Mouse (Mus musculus) embryonic facial prominence, embryonic 12.5 days (tissue): ENCODE measurements around the gene Ift46. TPM values are rescaled to one million over a fixed set of nuclear protein-coding genes. Genes with fewer than 3 reads are reported as not detected.
A peak's percentile ranks its signal among the peaks of the same experiment; 100 is the strongest.

Source experiments
- ATAC-seq: fragments of 200-750 bp; cut with Nextera tagmentation; 2 replicates; pipeline ENCODE4 v1.8.0; 2017; ENCODE audit not compliant: insufficient number of reproducible peaks, insufficient read depth, low FRiP score, low TSS enrichment
- H3K27ac ChIP-seq: fragments of 300-500 bp; sonication (generic); 2 replicates; pipeline ENCODE4 v1.5.1; 2016; ENCODE audit warnings: mild to moderate bottlenecking
- H3K27me3 ChIP-seq: fragments of 300-500 bp; sonication (generic); 2 replicates; pipeline ENCODE4 v1.6.1; 2016; ENCODE audit warnings: mild to moderate bottlenecking, moderate library complexity
- H3K36me3 ChIP-seq: fragments of 300-500 bp; sonication (generic); 2 replicates; pipeline ENCODE4 v1.6.1; 2016; ENCODE audit warnings: mild to moderate bottlenecking
- H3K4me1 ChIP-seq: fragments of 300-500 bp; sonication (generic); 2 replicates; pipeline ENCODE4 v1.6.1; 2016
- H3K4me2 ChIP-seq: fragments of 300-500 bp; sonication (generic); replicated peaks from 2 replicates; pipeline ENCODE4 v1.6.1; 2016; ENCODE audit warnings: mild to moderate bottlenecking, moderate library complexity
- H3K4me3 ChIP-seq: fragments of 300-500 bp; sonication (generic); 2 replicates; pipeline ENCODE4 v1.5.1; 2016; ENCODE audit warnings: mild to moderate bottlenecking
- H3K9ac ChIP-seq: fragments of 300-500 bp; sonication (generic); 2 replicates; pipeline ENCODE4 v1.6.1; 2016; ENCODE audit warnings: mild to moderate bottlenecking, moderate library complexity
- H3K9me3 ChIP-seq: fragments of 300-500 bp; sonication (generic); 2 replicates; pipeline ENCODE4 v1.6.1; 2016; ENCODE audit warnings: mild to moderate bottlenecking, moderate library complexity
- WGBS: fragments of 180-500 bp; shearing (Covaris S2); methylation state at CpG from one replicate; pipeline ENCODE4 v1.1.7; 2016; 5-methylcytosine and 5-hydroxymethylcytosine counted together
- polyA plus RNA-seq: library from polyadenylated mRNA; unstranded; fragments of >200 nt; fragmentation: Nextera tagmentation; extraction: Ambion mirVana; gene quantifications from 2 replicates; pipeline ENCODE4 v1.2.1, GENCODE M21; 2016

Gene Ift46
- polyA plus RNA-seq, 1 experiment from 2014 or later, result 151 TPM

DNA sequence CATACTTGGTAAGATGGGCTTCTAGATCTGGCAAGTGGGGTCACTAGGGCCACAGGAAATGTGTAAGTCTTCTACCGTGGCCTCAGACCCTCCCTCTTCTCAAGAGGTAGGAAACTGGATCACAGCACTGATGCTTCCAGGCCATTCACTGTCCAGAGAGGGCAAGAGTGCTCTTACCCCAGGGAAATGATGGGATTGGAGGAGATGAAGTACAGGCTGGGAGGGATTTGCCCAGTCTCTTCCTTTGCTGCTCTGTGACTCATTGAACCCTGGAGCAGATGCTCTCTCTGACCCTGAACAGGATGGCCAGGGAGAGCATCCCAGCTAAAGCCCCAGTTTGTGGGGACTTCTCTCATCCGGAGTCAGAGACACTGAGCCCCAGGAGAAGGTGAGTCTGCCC is 43.0 kb upstream of the Ift46 start:
- Histone ChIP-seq H3K9ac (no peak overlapping the region), H3K4me1 (peaks cover 45% of the 10 kb centered on the region), H3K4me3 (no peak overlapping the region), H3K27ac (no peak overlapping the region), H3K36me3 (no peaks in the 10 kb centered on the region), H3K27me3 (0 out of 2 replicates have a peak, but pooled peaks cover 4% of the 10 kb centered on the region), H3K4me2 (no peak overlapping the region), H3K9me3 (no peaks in the 10 kb centered on the region)
- ATAC-seq, result no peak
- 35% methylated on average over 2 of the region's 2 CpGs for WGBS

DNA sequence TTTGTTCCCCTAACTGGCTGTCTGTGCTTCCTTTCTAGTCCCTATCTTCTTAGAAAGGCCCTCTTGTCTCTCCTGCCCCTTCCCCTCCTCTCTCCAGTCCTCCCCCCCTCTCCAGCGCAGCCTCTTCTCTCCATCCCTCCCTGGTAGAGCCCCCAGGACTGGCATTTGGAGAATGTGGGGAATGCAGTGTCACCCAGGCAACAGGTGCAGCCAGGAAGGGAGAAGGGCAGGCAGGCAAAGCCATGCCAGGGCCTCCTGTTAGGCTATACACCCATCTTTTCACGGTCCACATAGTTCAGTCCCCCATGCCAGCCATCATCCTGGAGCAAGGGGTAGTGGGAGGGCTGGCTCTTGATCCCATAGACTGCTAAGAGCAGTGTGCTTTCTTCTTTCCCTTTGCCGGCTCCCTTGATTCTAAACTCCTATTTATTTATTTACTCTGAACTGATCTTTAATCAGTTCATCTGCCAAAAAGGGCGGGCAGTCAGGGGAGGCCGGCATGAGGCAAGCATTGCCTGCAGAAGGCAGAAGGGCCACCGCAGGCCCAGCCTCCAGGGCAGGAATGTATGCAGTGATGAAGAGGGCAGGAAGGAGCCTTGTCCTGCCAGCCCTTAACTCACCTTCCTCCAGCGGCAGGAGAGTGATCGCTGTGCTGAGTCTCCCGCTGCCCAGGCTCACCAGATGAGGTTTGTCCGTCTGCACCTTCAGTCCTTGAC is 41.1 kb upstream of the Ift46 start:
- 23% methylated on average over 10 of the region's 10 CpGs for WGBS
- peaks cover 34% of the 10 kb centered on the region for H3K4me1 ChIP-seq
- no peaks in the 10 kb centered on the region for H3K36me3 ChIP-seq
- 0 out of 2 replicates have a peak overlapping the region, but pooled peaks have one; percentile 15 for H3K9ac ChIP-seq
- no peaks in the 10 kb centered on the region for H3K9me3 ChIP-seq
- 0 out of 2 replicates have a peak overlapping the region, but pooled peaks have one; percentile 14 for H3K4me2 ChIP-seq
- 0 out of 2 replicates have a peak, but pooled peaks cover 4% of the 10 kb centered on the region for H3K27me3 ChIP-seq
- no peak overlapping the region for H3K4me3 ChIP-seq
- no peak for ATAC-seq
- H3K27ac ChIP-seq, result 0 out of 2 replicates have a peak overlapping the region, but pooled peaks have one; percentile 24

DNA sequence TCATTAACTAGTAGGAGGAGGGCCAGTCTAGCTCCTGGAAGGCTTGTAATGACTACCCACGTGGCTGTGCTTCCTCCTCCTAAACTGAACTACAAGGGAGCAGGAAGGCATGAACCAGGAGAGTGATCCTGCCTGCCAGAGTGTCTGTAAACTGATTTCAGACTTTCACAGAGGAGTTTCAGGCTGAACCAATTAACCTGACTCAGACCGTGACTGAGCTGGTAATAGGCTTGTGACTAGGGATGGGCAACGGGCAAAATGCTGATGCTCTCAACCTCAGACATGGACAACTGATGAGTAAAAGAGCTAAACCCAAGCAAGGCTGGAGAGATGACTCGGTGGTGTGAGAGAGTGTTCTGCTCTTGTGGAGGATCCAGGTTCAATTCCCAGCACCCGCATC is 40.3 kb upstream of the Ift46 start:
- Histone ChIP-seq H3K4me3 (no peak overlapping the region), H3K36me3 (no peaks in the 10 kb centered on the region), H3K9ac (no peak overlapping the region), H3K4me1 (peaks cover 34% of the 10 kb centered on the region), H3K4me2 (no peak overlapping the region), H3K9me3 (no peaks in the 10 kb centered on the region), H3K27me3 (0 out of 2 replicates have a peak, but pooled peaks cover 4% of the 10 kb centered on the region), H3K27ac (no peak overlapping the region)
- ATAC-seq, result no peak
- 48% methylated on average over 5 of the region's 5 CpGs for WGBS

DNA sequence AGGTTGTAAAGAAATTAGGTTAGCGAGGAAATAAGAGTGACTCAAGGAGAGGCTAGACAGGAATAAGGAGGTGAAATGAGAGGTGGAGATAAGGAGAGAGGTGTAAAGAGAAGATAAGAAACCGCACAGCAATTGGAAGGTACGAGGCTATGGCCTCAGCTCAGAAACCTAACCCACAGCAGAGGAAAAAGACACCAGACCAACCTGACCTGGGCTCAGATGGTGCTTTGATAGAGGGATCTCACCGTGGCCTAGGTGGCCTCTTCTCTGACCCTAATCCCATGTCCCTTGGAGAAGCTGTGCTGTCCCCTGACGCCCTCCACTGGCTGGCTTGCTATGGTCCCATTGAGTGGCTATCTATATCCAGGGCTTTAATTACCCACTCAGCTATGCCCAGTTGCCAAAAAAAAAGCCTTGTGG is 35.6 kb upstream of the Ift46 start:
- 0 out of 2 replicates have a peak, but pooled peaks cover 4% of the 10 kb centered on the region for H3K27me3 ChIP-seq
- H3K4me3 ChIP-seq, result no peak overlapping the region
- H3K36me3 ChIP-seq, result no peaks in the 10 kb centered on the region
- H3K9me3 ChIP-seq, result no peaks in the 10 kb centered on the region
- 0 out of 2 replicates have a peak overlapping the region, but pooled peaks have one; percentile 97 for H3K4me2 ChIP-seq
- no peak overlapping the region for H3K9ac ChIP-seq
- peaks cover 28% of the 10 kb centered on the region for H3K4me1 ChIP-seq
- WGBS, result 78% methylated on average over 5 of the region's 5 CpGs
- H3K27ac ChIP-seq, result no peak overlapping the region
- no peak for ATAC-seq

DNA sequence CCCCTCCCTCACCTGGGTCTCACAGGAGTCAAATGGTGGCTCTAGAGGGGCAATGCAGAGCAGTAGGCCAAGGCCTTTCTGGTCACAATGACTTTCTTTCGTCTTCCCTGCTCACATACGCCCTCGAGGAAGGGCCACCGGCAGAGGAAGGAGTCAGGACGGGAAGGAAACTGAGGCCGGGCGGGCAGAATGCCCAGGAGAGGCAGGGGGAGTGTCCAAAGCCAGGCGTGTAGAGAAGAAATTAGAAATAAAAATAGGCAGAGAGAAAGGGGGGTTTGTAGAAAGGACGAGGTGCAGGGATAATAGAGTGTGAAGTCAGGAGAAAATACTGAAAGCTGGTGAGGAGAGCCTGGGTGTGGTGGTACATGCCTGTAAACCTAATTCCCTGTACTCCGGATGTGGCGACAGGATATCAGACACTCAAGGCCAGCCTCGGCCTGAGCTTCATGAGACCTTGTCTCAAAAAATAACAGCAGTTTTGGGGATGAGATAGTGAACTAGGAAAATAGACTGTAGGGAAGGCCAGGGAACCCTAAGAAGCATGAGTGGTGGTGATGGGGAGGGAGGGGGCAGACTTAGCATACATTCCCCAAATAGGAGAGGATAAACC is 34.7 kb upstream of the Ift46 start:
- WGBS, result 39% methylated on average over 12 of the region's 12 CpGs
- Histone ChIP-seq H3K9ac (peak overlapping the region; percentile 62; the same call in 1 of the 2 replicates), H3K4me2 (peak overlapping the region; percentile 97), H3K36me3 (no peaks in the 10 kb centered on the region), H3K27ac (peak overlapping the region; percentile 76), H3K4me1 (peaks cover 28% of the 10 kb centered on the region), H3K27me3 (no peaks in the 10 kb centered on the region), H3K4me3 (peak overlapping the region; percentile 66), H3K9me3 (no peaks in the 10 kb centered on the region)
- ATAC-seq, result no peak

DNA sequence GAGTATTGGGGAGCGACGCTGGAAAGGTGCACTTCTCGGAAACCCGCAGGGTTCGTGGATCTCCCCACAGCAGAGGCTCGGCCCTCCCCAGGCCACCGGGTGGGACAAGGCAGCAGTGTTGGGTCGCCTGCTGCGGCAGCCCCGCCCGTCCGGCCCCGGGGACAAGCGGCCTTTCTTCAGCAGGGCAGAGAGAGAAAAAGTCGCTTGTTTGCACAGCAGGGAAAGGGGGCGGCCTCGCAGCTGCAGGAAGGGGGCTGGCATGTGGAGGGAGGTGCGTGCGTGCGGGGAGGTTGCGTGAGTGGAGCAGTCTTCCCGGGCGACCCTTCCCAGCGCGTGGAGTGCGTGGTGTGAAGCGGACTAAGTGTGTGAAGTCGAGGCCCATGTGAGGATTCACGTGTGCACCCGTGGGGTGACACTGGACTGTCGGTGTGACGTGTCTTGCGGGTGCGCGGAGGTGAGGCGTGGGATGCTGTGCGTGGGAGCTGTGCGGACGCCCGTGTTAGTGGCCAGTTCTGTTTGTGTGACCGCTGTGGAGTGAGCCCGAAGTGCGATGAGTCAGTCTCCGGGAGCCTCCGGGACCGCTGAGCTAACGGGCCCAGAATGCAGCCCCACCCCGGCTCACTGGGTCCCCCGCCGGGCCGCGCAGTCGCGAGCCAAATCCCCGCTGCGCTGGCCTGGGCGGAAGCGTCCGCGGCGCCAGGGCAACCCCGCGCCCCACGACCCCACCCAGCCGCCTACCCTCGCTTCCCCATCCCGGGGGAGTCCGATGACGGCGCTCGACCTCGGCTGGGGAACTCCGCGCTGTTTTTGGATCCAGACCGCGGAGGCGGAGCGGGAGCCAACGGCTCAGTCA is 33.8 kb upstream of the Ift46 start:
- Histone ChIP-seq H3K27ac (peak overlapping the region; percentile 76), H3K4me1 (peaks cover 28% of the 10 kb centered on the region), H3K4me2 (peak overlapping the region; percentile 97), H3K9me3 (no peaks in the 10 kb centered on the region), H3K36me3 (no peaks in the 10 kb centered on the region), H3K27me3 (no peaks in the 10 kb centered on the region), H3K4me3 (peak overlapping the region; percentile 66), H3K9ac (peak overlapping the region; percentile 62)
- WGBS, result 1% methylated on average over 79 of the region's 79 CpGs
- 0 out of 2 replicates have a peak, but pooled peaks have one; percentile 19 for ATAC-seq

DNA sequence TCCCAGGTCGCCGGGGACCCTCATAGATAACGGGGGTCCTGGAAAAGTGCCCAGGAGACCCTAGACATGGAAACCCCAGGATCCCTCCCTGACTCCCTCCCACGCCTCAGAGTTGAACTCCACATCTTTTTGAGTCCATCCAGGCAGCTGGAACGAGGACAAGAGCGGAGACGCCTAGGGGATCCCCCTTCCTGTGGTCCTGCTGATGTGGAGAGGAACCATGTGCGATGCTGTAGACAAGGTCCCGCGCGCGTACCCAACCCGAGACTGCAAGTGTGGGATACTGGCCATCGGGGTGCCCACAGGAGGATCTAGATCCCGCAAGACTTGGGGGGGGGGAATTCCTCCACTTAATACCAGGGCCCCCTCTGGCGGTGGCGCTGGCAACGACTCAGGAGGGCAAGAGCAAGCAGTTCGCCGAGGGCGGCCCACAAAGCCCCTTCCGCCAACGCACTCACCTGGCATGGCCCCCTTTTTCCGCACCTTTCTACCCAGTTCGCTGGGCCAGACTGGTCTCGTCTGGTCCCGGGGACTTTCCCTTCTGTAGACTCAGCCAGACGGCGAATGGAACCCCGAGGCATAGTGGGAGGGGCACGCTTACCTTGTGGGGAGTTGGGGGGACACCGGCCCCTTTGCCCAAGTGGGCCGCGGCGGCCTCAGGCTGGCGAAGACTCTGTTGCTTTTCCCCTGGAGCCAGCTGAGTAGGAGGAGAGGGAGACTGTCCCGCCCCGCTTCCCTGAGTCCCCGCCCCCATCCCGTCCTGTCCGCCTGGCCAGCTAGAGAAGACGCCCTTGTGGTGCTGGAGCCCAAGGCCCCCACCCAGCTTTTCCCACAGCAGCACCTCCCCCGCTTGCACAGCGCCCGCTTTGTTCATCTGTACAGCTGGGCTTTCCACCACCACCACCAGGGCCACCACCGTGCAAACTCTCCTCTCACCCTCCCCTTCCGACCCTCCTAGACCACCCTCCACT is 32.9 kb upstream of the Ift46 start, which contains the start of gene Phldb1:
Gene Phldb1 (minus strand): TSS at position 675 of the 971 bp plus-strand sequence.
- H3K27me3 ChIP-seq, result no peaks in the 10 kb centered on the region
- peak within 1 kb of the TSS; percentile 62 for H3K9ac ChIP-seq
- H3K4me1 ChIP-seq, result peaks cover 28% of the 10 kb centered on the region
- H3K9me3 ChIP-seq, result no peaks in the 10 kb centered on the region
- peak within 1 kb of the TSS; percentile 66 for H3K4me3 ChIP-seq
- ATAC-seq, result peak; percentile 79
- peak within 1 kb of the TSS; percentile 76 for H3K27ac ChIP-seq
- peak within 1 kb of the TSS; percentile 97 for H3K4me2 ChIP-seq
- no peaks in the 10 kb centered on the region for H3K36me3 ChIP-seq
- under 1% methylated on average over 47 of the region's 47 CpGs for WGBS

DNA sequence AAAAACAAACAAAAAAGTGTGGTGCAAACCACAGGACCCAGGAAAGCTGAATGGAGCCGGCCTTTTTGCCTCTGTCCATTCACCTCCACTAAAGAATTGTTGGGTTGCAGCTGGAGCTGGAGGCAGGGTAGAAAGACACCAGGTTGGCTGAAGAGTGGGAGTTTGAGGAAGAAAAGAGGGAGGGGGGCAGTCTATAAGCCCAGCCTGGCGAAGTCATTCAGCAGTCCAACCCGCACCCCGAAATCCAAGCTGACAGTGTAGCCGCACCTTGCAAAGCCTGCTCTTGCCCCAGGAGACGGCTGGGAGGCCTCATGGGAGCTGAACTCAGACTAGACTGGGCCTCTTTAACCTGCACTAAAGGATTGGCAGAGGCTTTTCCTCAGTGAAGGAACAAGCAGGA is 31.8 kb upstream of the Ift46 start:
- Histone ChIP-seq H3K9me3 (no peaks in the 10 kb centered on the region), H3K4me2 (no peak overlapping the region), H3K27ac (no peak overlapping the region), H3K4me1 (peaks cover 28% of the 10 kb centered on the region), H3K27me3 (no peaks in the 10 kb centered on the region), H3K36me3 (no peaks in the 10 kb centered on the region), H3K4me3 (no peak overlapping the region), H3K9ac (no peak overlapping the region)
- 69% methylated on average over 6 of the region's 6 CpGs for WGBS
- no peak for ATAC-seq

DNA sequence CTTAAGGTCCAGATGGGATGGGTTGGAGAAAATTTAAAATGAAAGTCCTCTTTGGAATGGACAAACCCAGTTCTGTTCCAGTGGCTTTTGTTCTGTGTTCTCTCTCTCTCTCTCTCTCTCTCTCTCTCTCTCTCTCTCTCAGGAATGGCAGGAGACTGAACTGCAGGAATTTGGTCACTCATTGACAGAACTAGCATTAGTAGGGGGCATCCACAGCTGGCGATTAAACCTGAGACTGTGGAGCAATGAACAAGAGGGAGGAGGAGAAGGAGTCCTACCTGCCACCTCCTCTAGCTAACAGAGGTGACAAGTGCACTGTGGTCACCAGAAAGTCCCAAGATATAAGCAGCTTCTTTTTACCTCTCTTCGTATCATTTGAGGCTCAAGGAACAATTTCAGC is 31.4 kb upstream of the Ift46 start:
- no peak overlapping the region for H3K27ac ChIP-seq
- no peaks in the 10 kb centered on the region for H3K27me3 ChIP-seq
- H3K4me2 ChIP-seq, result no peak overlapping the region
- H3K36me3 ChIP-seq, result no peaks in the 10 kb centered on the region
- peaks cover 28% of the 10 kb centered on the region for H3K4me1 ChIP-seq
- no peak overlapping the region for H3K4me3 ChIP-seq
- H3K9me3 ChIP-seq, result no peaks in the 10 kb centered on the region
- H3K9ac ChIP-seq, result no peak overlapping the region
- 49% methylated on average over 2 of the region's 2 CpGs for WGBS
- ATAC-seq, result no peak

DNA sequence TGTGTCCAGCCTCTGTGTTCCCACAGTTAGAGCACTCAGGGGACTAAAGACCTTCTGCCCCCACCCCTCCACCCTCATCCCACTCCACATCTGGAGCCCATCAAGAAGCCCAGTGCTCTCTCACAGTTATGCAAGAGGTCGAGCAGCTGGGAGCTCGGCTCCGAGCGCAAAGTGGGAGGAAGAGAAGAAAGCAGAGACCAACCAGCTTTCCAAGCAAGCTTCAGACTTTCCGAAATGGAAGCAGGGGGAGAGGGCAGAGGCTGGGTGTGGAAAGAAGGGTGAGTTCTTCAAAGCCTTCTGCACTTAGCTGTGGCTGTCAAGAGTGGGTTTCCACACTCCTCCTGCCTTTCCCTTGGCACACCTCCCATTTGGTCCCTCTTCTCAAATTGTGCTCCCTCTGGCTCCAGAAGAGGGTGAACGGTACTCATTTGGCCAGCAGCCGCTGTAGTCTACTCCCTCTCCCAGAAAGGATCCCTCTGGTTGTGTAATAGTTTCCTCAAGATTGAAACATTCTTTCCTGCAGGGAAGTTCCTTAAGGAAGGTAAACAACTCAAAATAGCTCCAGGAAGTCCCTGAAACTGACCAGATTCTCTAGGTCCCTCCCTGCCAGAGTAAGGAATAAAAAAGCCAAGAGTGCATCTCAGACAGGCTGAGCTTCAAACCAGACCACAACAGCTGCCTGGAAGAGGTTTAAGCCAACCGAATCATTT is 30.3 kb upstream of the Ift46 start:
- 19% methylated on average over 8 of the region's 8 CpGs for WGBS
- peak overlapping the region; percentile 77 for H3K27ac ChIP-seq
- ATAC-seq, result no peak
- H3K9ac ChIP-seq, result no peak overlapping the region
- H3K27me3 ChIP-seq, result no peaks in the 10 kb centered on the region
- H3K4me2 ChIP-seq, result 0 out of 2 replicates have a peak overlapping the region, but pooled peaks have one; percentile 11
- H3K9me3 ChIP-seq, result no peaks in the 10 kb centered on the region
- H3K4me3 ChIP-seq, result no peak overlapping the region
- peaks cover 6% of the 10 kb centered on the region for H3K36me3 ChIP-seq
- peaks cover 28% of the 10 kb centered on the region for H3K4me1 ChIP-seq
